Mouse (Mus musculus) ovary, postnatal 14 days (tissue): ENCODE data around the gene S100a3.

ENCODE experiments used
- DNase-seq: peaks from one replicate; pipeline ENCODE4 v3.0.0; 2022; ENCODE audit warnings: low spot score

The S100a3 gene

DNA sequence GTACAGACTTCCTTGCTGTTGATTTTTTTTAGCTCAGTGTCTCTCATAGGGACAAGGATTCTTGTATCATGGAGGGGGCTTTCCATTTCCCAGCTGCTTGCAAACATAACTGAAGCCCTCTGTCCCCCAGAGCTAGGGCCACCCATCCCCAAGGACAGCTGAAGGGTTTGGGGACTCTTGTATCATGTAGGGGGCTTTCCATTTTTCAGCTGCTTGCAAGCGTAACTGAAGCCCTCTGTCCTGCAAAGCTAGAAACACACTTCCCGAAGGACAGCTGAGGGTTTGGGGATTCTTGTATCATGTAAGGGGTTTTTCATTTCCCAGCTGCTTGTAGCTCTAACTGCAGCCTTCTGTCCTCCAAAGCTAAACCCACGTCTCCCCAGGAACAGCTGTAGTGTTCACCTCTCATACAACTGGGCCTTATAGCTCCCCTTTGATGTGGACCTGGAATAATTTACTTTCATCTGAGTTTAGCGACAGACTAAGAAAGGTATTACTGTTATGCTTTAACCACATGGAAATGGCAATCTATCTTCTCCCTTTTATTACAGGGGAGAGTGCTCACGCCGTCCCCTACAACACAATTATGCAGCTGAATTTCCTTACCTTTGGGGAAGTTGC lies at the start of gene S100a3:
S100a3 (plus strand) TSS at position 571 of the 621 bp plus-strand sequence.
- no peak for DNase-seq

DNA sequence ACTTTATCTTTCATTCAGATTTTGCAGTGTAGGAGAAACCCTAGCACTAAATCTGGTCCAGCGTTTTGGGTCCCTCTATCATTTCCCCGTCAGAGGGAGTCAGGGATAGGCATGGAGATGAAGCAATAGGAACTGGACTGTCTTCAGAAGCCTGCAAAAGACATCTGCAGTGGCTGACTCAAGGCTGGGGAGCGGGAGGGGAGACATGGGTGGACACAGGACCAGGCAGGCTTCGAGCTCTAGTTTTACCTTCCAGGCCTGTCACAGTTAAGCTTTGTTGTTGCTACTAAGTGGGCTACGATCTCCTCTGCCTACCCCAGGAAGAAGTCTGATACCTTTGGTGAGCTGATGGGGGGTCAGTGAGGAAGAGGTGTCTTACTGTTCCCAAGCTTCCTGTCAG lies 48.1 kb upstream of the S100a3 start:
- DNase-seq, result no peak

DNA sequence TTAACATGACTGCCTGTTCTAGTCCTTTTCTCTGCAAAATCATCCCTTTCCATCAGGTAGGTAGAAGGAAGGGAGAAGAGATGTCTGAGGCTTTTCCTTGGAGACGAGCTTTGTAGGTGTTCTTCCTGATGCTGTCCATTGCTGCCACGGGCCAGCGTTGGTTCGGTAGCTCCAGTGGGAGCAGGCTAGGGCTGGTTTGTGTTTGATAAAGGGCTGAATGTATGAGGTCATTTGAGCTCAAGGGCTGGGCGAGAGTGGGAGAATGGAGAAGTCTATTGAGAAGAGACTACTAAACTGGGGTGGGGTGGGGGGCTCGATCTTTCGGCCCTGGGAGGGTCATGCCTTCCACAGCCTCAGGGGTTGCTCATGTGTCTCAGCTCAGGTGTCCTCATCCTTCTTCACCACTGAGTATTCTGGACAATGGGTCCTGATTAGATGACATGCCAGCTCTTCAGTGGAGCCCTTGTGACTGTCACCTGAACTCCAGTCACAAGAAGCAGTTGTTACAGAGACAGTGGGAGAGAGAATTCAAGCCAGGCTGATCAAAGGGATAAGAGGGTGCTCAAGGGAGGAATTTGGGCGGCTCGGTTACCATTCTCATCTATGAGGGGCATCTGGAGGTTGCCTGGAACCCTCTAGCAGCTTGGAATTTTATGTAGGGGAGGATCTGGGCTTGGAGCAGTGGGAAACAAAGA lies 47.3 kb upstream of the S100a3 start:
- no peak for DNase-seq

DNA sequence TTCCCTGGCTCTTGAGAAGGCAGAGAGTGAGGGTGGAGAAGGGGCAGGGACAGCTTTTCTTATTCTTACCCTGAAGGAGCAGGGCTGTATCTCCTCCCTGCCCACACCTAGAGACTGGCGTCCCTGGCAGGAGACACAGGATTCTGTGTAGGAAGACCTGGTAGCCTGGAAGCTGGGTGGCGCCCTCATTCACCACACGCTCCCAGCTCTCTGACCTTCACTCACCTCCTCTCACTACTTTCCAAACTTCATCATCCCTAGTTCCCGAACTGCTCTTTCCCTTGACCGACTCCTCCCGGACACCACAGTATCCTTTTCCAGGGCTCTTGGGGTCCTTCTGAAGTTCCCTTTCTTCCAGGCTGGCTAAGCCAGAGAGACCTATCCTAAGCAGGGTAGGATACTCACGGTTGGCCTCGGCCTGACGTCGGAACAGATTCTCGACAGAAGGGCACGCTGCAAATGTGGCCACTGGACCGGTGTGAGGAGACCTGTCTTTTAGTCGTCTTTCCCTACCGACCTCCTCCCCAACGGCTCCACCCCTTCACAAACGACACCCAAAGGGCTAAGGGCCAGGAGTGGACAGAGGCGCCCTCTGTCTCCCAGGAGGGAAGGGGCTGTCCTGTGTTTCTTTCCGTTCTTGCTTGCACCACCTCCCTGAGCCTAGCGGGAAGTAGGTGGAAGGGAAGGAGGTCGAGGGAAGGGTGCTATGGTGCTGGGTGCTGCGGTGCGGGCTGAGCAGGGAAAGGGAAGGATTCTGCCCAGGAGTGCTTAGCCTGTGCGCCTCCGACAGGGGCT lies 46.4 kb upstream of the S100a3 start, which contains the start of the genes S100a1 and S100a13:
S100a1 (minus strand) TSS at position 597 of the 795 bp plus-strand sequence.
S100a13 (plus strand) TSS at position 640 of the 795 bp plus-strand sequence.
- peak; percentile 62 for DNase-seq

DNA sequence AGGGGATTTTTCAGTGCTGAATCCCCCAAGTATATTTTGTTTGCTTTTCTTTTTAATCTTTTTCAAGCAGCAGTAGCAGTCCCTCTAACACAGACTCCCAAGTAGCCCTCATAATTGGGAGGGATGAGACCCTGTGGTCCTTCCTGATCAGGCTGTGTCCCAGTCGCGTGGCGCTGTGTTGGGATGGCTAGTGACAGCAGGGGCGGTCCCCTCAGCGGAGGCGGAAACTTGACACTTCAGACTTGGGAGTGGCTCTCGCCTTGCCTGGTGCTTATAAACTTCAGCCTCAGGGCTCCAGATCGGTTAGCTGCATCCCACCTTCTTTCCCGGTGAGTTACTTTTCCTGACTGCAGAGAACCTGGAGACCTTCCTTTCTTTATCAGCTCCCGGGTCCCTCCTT lies 45.7 kb upstream of the S100a3 start:
- DNase-seq, result peak; percentile 43

GRCm38 (mm10) chr3:90515242-90515641 lies 45.1 kb upstream of the S100a3 start:
- DNase-seq, result no peak

DNA sequence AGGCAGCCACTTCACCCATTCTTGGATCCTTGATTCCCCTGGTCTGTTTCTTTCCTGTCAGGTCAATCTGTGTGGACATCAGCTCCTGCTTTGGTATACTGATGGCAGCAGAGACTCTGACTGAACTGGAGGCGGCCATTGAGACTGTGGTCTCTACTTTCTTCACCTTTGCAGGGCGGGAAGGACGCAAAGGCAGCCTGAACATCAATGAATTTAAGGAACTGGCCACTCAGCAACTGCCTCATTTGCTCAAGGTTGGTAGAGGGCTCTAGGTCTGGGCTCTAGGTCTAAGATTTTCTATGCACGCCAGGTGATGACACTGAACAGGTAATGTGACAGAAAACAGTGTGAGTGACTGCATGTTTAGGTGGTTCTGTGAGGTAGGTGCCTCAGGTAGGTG lies 44.6 kb upstream of the S100a3 start:
- DNase-seq, result no peak

DNA sequence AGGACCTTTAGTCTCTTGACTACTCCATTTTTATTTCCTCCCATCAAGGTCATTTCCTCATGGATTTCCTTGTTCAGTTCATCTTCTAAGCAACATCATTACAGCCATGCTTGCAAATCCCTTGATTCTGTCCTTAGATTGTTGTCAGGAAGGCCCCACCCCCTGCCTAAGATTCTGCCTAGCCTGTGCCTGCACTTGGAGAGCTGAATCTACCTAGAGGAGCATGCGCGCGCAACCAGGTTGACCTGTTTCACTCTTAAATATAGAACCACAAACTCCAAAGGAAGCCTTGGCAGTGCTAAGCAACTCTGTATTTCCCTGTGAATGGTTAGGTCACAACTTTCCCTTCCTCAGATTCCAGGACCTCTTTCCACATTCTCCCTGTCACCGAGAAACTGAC lies 42.7 kb upstream of the S100a3 start:
- DNase-seq, result no peak

DNA sequence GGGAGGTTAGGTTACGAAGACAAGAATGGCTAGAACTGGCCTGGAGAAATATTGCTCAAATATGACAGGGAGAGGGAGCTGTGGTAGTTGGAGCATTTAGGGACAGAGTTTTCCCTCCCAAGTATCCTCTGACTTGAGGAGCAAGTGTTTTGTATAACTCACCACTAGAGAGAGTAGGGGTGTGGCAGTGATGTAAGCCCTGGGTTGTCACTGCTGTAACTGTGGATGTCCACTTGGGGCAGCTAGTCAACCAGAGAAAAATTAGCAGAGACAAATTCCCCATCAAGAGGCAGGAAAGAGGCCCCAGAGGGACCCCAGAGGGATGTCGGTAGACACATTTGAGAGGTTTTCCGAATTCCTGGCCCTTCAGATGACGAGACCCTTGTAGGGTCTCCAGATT lies 35.0 kb upstream of the S100a3 start:
- no peak for DNase-seq

DNA sequence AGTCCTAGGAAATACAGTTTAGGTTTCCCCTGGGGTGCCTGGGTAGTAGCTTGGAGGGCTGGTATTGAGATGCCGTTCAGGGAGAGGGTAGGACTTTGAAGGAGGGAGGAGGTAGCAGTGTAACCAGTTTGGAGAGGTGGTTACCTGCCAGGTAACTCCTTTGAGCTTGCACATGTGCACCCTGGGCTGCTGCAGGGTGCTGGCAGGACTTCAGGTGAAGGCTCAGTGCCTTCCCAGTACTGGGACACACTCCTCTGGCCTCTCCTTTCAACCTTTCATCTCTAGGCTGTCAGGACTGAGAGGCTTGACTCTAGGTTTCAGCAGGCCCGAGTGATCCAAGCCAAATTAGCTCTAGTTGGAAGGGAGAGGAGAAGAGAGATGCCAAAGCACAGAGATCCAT lies 34.3 kb upstream of the S100a3 start:
- no peak for DNase-seq

DNA sequence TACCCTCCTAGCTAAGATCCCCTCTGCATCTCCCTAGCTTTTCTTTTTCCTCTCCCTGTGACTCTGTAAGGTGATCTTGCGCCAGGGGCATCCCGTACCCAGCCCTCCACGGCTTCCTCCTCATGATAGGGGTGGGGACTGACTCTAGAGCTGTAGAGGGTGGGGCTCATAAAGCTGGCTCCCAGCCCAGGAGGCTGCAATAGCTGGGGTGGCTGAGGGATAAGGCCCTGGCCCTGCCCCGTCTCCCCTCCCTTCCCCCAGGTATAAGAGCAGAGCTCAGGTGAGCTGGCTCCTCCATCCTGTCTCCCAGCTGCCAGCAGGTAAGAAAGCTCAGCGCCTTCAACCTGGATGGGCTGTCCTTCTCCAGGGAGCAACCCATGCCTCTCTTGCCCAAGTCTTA lies 33.8 kb upstream of the S100a3 start, which contains the start of gene S100a14:
S100a14 (plus strand) TSS at position 277 of the 400 bp plus-strand sequence.
- DNase-seq, result no peak

DNA sequence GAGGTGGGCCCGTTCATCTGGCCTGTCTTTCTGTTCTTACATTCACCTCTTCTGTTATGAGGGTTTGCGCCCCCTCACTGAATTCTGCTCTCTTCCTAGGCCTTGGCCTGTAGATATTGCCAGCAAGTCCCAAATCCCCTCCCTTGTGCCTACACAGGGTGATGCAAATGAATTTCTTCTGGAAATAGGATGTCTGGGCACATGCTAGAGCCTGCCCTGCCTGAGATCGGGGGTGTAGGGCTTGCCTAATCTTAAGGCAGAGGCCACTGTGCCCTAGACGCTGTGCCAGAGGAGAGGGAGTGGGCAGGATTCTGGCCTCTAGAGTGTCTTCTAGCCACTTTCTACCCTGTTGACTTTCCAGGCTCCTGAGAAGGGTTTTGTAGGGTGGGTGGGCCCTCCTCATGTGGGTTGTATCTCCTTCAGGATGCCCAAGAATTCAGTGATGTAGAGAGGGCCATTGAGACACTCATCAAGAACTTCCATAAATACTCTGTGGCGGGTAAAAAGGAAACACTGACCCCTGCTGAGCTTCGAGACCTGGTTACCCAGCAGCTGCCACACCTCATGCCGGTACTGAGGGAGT lies 33.0 kb upstream of the S100a3 start:
- DNase-seq, result no peak

DNA sequence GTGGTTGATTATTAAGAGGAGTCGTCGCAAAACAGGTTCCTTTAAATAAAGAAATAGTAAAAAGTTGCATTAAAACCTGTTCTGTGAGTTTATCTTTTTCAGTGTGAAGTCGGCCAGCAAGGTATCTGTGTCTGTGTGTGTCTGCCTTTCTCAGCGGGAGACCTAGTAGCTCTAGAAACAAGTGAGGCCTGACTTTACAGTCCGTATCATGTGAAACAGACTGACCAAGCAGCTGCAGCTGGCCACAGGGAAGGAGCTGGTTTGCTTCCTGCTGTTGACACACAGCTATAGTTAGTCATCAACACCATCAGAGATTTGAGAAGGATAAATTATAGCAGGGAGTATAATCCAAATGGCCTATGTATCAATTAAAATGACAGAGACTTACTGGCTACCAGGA lies 28.7 kb upstream of the S100a3 start:
- DNase-seq, result no peak

DNA sequence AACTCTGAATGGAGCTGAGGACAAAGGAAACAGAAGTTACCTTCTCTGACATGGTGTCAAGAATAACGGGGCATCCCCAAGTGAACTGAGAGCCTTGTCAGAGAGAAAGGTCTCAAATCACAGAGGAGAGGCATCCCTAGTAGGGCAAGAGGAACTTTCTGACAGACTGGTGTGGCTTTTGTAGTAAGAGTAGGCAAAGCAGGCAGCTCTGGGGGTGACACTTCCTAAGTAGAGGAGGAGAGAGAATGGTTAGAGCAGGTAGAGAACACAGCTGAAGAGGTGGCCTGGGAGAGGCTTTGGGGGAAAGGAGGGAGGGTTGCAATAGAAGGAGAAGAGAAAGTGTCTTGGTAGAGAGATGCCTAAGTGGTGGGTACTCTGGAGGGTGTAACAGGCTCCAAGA lies 24.9 kb upstream of the S100a3 start:
- DNase-seq, result no peak

GRCm38 (mm10) chr3:90537141-90537904 lies 23.1 kb upstream of the S100a3 start, which contains the start of gene S100a16:
Gene S100a16, plus strand, starts transcription at chr3:90537254.
- DNase-seq, result peak; percentile 65

- DNase-seq, result no peak
Measured at GRCm38 (mm10) chr3:90537905-90538296, 22.5 kb upstream of the S100a3 start.

GRCm38 (mm10) chr3:90540904-90541303 lies 19.5 kb upstream of the S100a3 start:
- DNase-seq, result no peak

- DNase-seq, result no peak
Measured at GRCm38 (mm10) chr3:90549676-90550420, 10.5 kb upstream of the S100a3 start.

DNA sequence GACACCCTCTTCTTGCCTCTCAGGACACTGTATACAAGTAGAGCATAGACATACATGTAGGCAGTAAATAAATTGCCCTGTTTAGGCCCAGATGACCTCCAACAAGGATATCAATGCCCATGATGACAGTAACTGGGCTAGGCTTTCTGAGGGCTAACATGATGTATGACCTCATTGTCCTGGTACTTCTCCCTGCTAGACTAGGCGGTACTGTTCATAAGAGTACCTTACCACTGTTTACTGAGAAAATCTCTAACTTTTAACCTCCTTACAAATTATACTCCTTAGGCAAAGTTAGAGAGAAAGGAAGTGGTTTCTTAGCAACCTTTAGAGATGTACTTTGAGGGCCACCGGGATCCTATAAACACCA lies 10.0 kb upstream of the S100a3 start:
- no peak for DNase-seq

GRCm38 (mm10) chr3:90552231-90552630 lies 8.1 kb upstream of the S100a3 start:
- no peak for DNase-seq

GRCm38 (mm10) chr3:90555954-90556353 lies 4.4 kb upstream of the S100a3 start:
- DNase-seq, result no peak
